Mouse (Mus musculus) MEL (cell line): Measurements from ENCODE around the gene Mob3a.

Experiments used
- CTCF ChIP-seq, 3 experiments: IDR thresholded peaks in 2 of 3; conservative IDR thresholded peaks in 1 of 3; 2 replicates each; pipeline ENCODE4 v1.5.1; 2011 to 2012; ENCODE audit warnings: low read length in 3 of 3, low read depth in 2 of 3, mild to moderate bottlenecking in 2 of 3, improper control_type of control experiment in 1 of 3, inconsistent platforms in 1 of 3, mixed read lengths in 1 of 3, moderate library complexity in 1 of 3; ENCODE audit not compliant: control insufficient read depth in 1 of 3, insufficient read depth in 1 of 3, poor library complexity in 1 of 3, severe bottlenecking in 1 of 3
- POLR2A ChIP-seq, 2 experiments: IDR thresholded peaks; 2 replicates each; pipeline ENCODE4 v1.6.1; 2011 to 2012; ENCODE audit warnings: low read length in 2 of 2, mild to moderate bottlenecking in 2 of 2, control low read depth in 1 of 2, improper control_type of control experiment in 1 of 2, low read depth in 1 of 2, moderate library complexity in 1 of 2; ENCODE audit not compliant: control insufficient read depth in 1 of 2, insufficient read depth in 1 of 2, poor library complexity in 1 of 2

- TF ChIP-seq CTCF (IDR thresholded peaks at IDR 0.05 in 2 of 3, conservative IDR thresholded peaks at IDR 0.05 in 1 of 3; ENCODE audit: control insufficient read depth in 1 of 3, insufficient read depth in 1 of 3, low read depth in 2 of 3, low read length in 3 of 3, poor library complexity in 1 of 3, severe bottlenecking in 1 of 3), result peak; percentile 4 to 38 (median 28); a peak in 3 of 6 replicates
- TF ChIP-seq POLR2A (IDR thresholded peaks at IDR 0.05; ENCODE audit: control insufficient read depth in 1 of 2, insufficient read depth in 1 of 2, low read depth in 1 of 2, low read length in 2 of 2, poor library complexity in 1 of 2), result no peak
These were observed 36.9 kb upstream of the Mob3a start for GRCm38 (mm10) chr10:80738657-80739056.
